In genomic region chr5:123151077-123151476, GRCm38 (mm10) we compare ENCODE assay signal across 9 mouse cellular contexts. TPM values are rescaled to one million over a fixed set of nuclear protein-coding genes. Genes with fewer than 3 reads are reported as not detected.
A peak's percentile ranks its signal among the peaks of the same experiment; 100 is the strongest.
DNase-seq lines count a peak whose midpoint lies in the region; ATAC-seq and TF ChIP-seq lines count a peak whose summit lies in the region.
"Had no signal": no experiment of that assay in that cellular context is flagged by ENCODE, and none has a peak within 500 bp of the region (broad histone marks: within the 10 kb centered on the region; RNA-seq: fewer than 3 reads in every experiment).

No protein-coding gene starts in this region.

- intact Hi-C loops in gastrocnemius, adult 2 months (cut with DNase I) = no loop called here

- peak overlapping the region; percentile 48 for H3K27ac ChIP-seq in gastrocnemius, adult 2 months
- H3K27ac ChIP-seq in embryonic facial prominence, embryonic 12.5 days = no peak overlapping the region
- H3K27ac ChIP-seq in hindbrain, embryonic 14.5 days = no peak overlapping the region

- no peaks in the 10 kb centered on the region for H3K9me3 ChIP-seq in embryonic facial prominence, embryonic 12.5 days
- H3K9me3 ChIP-seq in hindbrain, embryonic 14.5 days (ENCODE audit: control insufficient read depth, low read length) = no peaks in the 10 kb centered on the region

- peak overlapping the region; percentile 67 for H3K4me3 ChIP-seq in gastrocnemius, adult 2 months
- H3K4me3 ChIP-seq in embryonic facial prominence, embryonic 12.5 days = peak overlapping the region; percentile 30
- peak overlapping the region; percentile 29 for H3K4me3 ChIP-seq in hindbrain, embryonic 14.5 days (replicated peaks; ENCODE audit: low read length)

- no peak for ATAC-seq in embryonic facial prominence, embryonic 12.5 days (ENCODE audit: insufficient number of reproducible peaks, insufficient read depth, low FRiP score, low TSS enrichment)
- no peak for ATAC-seq in hindbrain, embryonic 14.5 days (ENCODE audit: low FRiP score)
- ATAC-seq: Patski had no signal

- H3K4me1 ChIP-seq in embryonic facial prominence, embryonic 12.5 days = peaks cover 37% of the 10 kb centered on the region
- H3K4me1 ChIP-seq in hindbrain, embryonic 14.5 days (replicated peaks; ENCODE audit: control insufficient read depth, insufficient read depth, low read length) = peaks cover 27% of the 10 kb centered on the region

- 35% methylated on average over 7 of the region's 7 CpGs for WGBS in embryonic facial prominence, embryonic 12.5 days
- WGBS in hindbrain, embryonic 14.5 days = 43% methylated on average over 7 of the region's 7 CpGs

- peaks cover 77% of the 10 kb centered on the region for H3K36me3 ChIP-seq in embryonic facial prominence, embryonic 12.5 days
- peaks cover 78% of the 10 kb centered on the region for H3K36me3 ChIP-seq in hindbrain, embryonic 14.5 days (replicated peaks; ENCODE audit: control insufficient read depth, insufficient read depth)

- H3K4me2 ChIP-seq in embryonic facial prominence, embryonic 12.5 days (replicated peaks) = peak overlapping the region; percentile 53
- peak overlapping the region; percentile 54 for H3K4me2 ChIP-seq in hindbrain, embryonic 14.5 days (replicated peaks)

- 0 out of 2 replicates have a peak overlapping the region, but pooled peaks have one; percentile 7 for H3K9ac ChIP-seq in embryonic facial prominence, embryonic 12.5 days
- peak overlapping the region; percentile 5 for H3K9ac ChIP-seq in hindbrain, embryonic 14.5 days

- H3K27me3 ChIP-seq in embryonic facial prominence, embryonic 12.5 days = no peaks in the 10 kb centered on the region
- H3K27me3 ChIP-seq in hindbrain, embryonic 14.5 days (ENCODE audit: control insufficient read depth, insufficient read depth, low read length) = no peaks in the 10 kb centered on the region
- H3K27me3 ChIP-seq: Patski had no signal

- no peak for TF ChIP-seq CTCF in gastrocnemius, adult 2 months (IDR thresholded peaks at IDR 0.05)

- DNase-seq in gastrocnemius, adult 2 months = peak; percentile 30
- DNase-seq in gastrocnemius, postnatal 4 days (ENCODE audit: low spot score in 2 of 2) = no peak
- DNase-seq in hindbrain, embryonic 14.5 days (ENCODE audit: low spot score) = no peak
- DNase-seq in lung, postnatal 14 days = peak; percentile 51
- peak; percentile 55 to 64 for DNase-seq in spleen, postnatal 14 days (ENCODE audit: low spot score in 2 of 2)
- DNase-seq in testis, postnatal 14 days (ENCODE audit: low spot score) = no peak
- DNase-seq in frontal cortex, adult 2 months (ENCODE audit: extremely low spot score in 1 of 2, low spot score in 1 of 2) = no peak

RNA-seq across cellular contexts. Expression of gene Setd1b, which starts 9.1 kb away (rescaled TPM):
- 10 to 100 TPM in 1 of 2 experiments, 1 to 10 TPM in 1; 9.8 to 11.3 TPM for total RNA-seq in gastrocnemius, adult 2 months (2021)
- 10 to 100 TPM; 21.0 to 21.4 TPM for total RNA-seq in gastrocnemius, postnatal 4 days (2021)
- 11.7 and 12.4 TPM in 2 replicates for polyA plus RNA-seq in embryonic facial prominence, embryonic 12.5 days (2016; fragmentation: Nextera tagmentation; extraction: Ambion mirVana)
- 12.6 and 12.7 TPM in 2 replicates for polyA plus RNA-seq in hindbrain, embryonic 14.5 days (2014; fragmentation: Nextera tagmentation; extraction: Ambion mirVana)
- polyA plus RNA-seq in frontal cortex, adult 2 months (2012; rRNA removed) = 12.7 and 13.1 TPM in 2 replicates

RNA-seq across cellular contexts. Expression of gene Psmd9, which starts 18.1 kb away (rescaled TPM):
- total RNA-seq in gastrocnemius, adult 2 months (2021) = 10 to 100 TPM; 13.3 to 16.9 TPM
- total RNA-seq in gastrocnemius, postnatal 4 days (2021) = 10 to 100 TPM; 28.3 to 32.2 TPM
- polyA plus RNA-seq in embryonic facial prominence, embryonic 12.5 days (2016; fragmentation: Nextera tagmentation; extraction: Ambion mirVana) = 89.0 and 95.5 TPM in 2 replicates
- polyA plus RNA-seq in hindbrain, embryonic 14.5 days (2014; fragmentation: Nextera tagmentation; extraction: Ambion mirVana) = 59.1 and 66.8 TPM in 2 replicates
- polyA plus RNA-seq in frontal cortex, adult 2 months (2012; rRNA removed) = 26.3 and 30.2 TPM in 2 replicates

RNA-seq across cellular contexts. Expression of gene Rhof, which starts 18.6 kb away (rescaled TPM):
- under 1 TPM; 0.28 to 0.36 TPM for total RNA-seq in gastrocnemius, adult 2 months (2021)
- under 1 TPM; 0.91 to 0.93 TPM for total RNA-seq in gastrocnemius, postnatal 4 days (2021)
- polyA plus RNA-seq in embryonic facial prominence, embryonic 12.5 days (2016; fragmentation: Nextera tagmentation; extraction: Ambion mirVana) = 2.9 and 3.4 TPM in 2 replicates
- polyA plus RNA-seq in hindbrain, embryonic 14.5 days (2014; fragmentation: Nextera tagmentation; extraction: Ambion mirVana) = 13.0 and 17.5 TPM in 2 replicates
- 37.7 and 43.4 TPM in 2 replicates for polyA plus RNA-seq in frontal cortex, adult 2 months (2012; rRNA removed)

RNA-seq across cellular contexts. Expression of gene Hpd, which starts 31.4 kb away (rescaled TPM):
- not detected for total RNA-seq in gastrocnemius, adult 2 months (2021)
- 1 to 10 TPM in 1 of 2 experiments, under 1 TPM in 1; 0.42 to 2.4 TPM for total RNA-seq in gastrocnemius, postnatal 4 days (2021)
- not detected in 2 replicates for polyA plus RNA-seq in embryonic facial prominence, embryonic 12.5 days (2016; fragmentation: Nextera tagmentation; extraction: Ambion mirVana)
- polyA plus RNA-seq in hindbrain, embryonic 14.5 days (2014; fragmentation: Nextera tagmentation; extraction: Ambion mirVana) = not detected in 2 replicates
- polyA plus RNA-seq in frontal cortex, adult 2 months (2012; rRNA removed) = not detected in 2 replicates
- polyA plus RNA-seq: Patski had no signal

Comparison
In these comparisons a context has a peak if more than half of its experiments do, and no peak if none do; other contexts are left out.
1. DNase-seq: peak in gastrocnemius, adult 2 months (single experiment), lung, postnatal 14 days (single experiment) and spleen, postnatal 14 days (2 of 2); none in gastrocnemius, postnatal 4 days (0 of 2), hindbrain, embryonic 14.5 days (single experiment), testis, postnatal 14 days (single experiment) and frontal cortex, adult 2 months (0 of 2).
2. Peak in every context shown above with its lines, with median percentiles within 50 percentile points of each other: H3K4me3 ChIP-seq.